Mouse (Mus musculus): ENCODE data around the gene Pdk4. TPM values are rescaled to one million over a fixed set of nuclear protein-coding genes. Genes with fewer than 3 reads are reported as not detected.
A peak's percentile ranks its signal among the peaks of the same experiment; 100 is the strongest.

The Pdk4 gene
- polyA plus RNA-seq, 1 experiment from 2014 or later, result 15.9 TPM

DNA sequence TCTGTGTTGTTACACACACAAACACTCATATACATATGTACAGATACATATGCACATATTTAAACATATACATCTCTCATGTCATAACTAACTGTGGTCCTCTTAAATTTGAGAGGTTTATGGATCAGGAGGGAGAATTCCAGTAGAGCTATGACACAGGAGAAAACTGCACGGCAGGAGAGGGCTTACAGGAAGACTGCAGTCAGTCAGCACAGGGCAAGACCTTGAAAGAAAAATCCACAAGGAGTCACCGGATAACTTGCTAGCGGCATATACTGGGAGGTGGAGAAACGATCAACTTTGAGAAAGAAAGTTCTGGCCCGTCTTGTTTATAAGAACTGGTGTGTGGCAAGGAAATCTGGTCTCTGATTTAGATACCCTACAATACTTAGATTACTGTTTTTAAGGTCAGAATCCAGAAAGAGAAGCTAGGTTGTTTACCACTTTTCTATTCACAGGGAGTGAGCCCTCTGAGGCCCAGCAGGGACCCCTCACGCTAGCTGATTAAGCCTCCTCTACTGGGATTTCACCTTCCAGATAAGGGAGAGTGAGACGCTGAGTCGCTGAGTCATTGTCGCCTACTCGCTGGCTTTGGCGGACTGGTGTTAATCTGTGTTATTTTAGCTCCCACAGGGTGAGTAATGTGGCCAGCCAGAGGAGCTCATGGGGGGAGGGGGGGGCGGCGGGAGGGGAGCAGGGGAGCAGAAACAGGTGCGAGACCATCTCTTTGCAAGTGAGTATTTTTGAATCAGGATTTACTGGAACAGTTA, 53.6 kb downstream of the Pdk4 start:
- DNase-seq (ENCODE audit: low spot score) (peak; percentile 64), ATAC-seq (replicated peaks; ENCODE audit: low FRiP score, low read depth) (peak; percentile 72)
- Histone ChIP-seq H3K27ac (no peak overlapping the region), H3K9me3 (replicated peaks; ENCODE audit: low read length) (no peaks in the 10 kb centered on the region), H3K4me2 (ENCODE audit: low read length) (0 out of 2 replicates have a peak overlapping the region, but pooled peaks have one; percentile 32), H3K36me3 (ENCODE audit: insufficient read depth, low read length) (no peaks in the 10 kb centered on the region), H3K4me3 (replicated peaks; ENCODE audit: low read depth, low read length) (no peak overlapping the region), H3K27me3 (ENCODE audit: insufficient read depth, low read length) (no peaks in the 10 kb centered on the region), H3K9ac (ENCODE audit: low read depth, low read length) (no peak overlapping the region), H3K4me1 (replicated peaks; ENCODE audit: insufficient read depth, low read length) (peaks cover 5% of the 10 kb centered on the region; the same call in 1 of the 2 replicates)
- 4% methylated on average over 14 of the region's 14 CpGs for WGBS
- no peak for TF ChIP-seq CTCF (IDR thresholded peaks at IDR 0.05; ENCODE audit: low read depth)

GRCm38 (mm10) chr6:5441221-5441620, 54.9 kb downstream of the Pdk4 start:
- Histone ChIP-seq H3K4me2 (ENCODE audit: low read length) (no peak overlapping the region), H3K9me3 (replicated peaks; ENCODE audit: low read length) (no peaks in the 10 kb centered on the region), H3K9ac (ENCODE audit: low read depth, low read length) (no peak overlapping the region), H3K27ac (no peak overlapping the region), H3K36me3 (ENCODE audit: insufficient read depth, low read length) (no peaks in the 10 kb centered on the region), H3K4me1 (replicated peaks; ENCODE audit: insufficient read depth, low read length) (peaks cover 5% of the 10 kb centered on the region; the same call in 1 of the 2 replicates), H3K27me3 (ENCODE audit: insufficient read depth, low read length) (no peaks in the 10 kb centered on the region), H3K4me3 (replicated peaks; ENCODE audit: low read depth, low read length) (no peak overlapping the region)
- ATAC-seq (replicated peaks; ENCODE audit: low FRiP score, low read depth) (no peak), DNase-seq (ENCODE audit: low spot score) (no peak)
- no peak for TF ChIP-seq CTCF (IDR thresholded peaks at IDR 0.05; ENCODE audit: low read depth)
- whole genome bisulfite sequencing, result 59% methylated on average over 6 of the region's 6 CpGs

DNA sequence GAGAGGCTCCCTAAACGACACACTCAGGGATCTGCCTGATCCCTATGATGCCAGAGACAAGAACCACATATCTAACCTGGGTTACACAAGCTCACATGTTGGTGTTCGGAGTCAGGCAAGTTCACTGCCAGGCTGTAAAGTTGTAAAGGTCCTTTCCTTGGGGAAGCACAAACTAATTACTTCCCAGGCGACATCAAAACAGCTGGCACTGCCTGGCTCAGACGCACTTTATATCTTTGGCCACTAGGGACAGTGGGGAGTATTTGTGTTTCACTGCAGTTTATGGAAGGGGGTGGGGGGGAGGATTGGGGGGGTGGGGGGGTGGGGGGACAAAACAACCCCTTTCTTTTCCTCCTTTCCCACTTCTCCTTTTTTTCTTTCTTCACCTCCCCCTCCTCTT, 58.4 kb downstream of the Pdk4 start:
- Histone ChIP-seq H3K27ac (no peak overlapping the region), H3K36me3 (ENCODE audit: insufficient read depth, low read length) (no peaks in the 10 kb centered on the region), H3K4me1 (replicated peaks; ENCODE audit: insufficient read depth, low read length) (peaks cover 5% of the 10 kb centered on the region; the same call in 1 of the 2 replicates), H3K4me3 (replicated peaks; ENCODE audit: low read depth, low read length) (no peak overlapping the region), H3K4me2 (ENCODE audit: low read length) (no peak overlapping the region), H3K27me3 (ENCODE audit: insufficient read depth, low read length) (no peaks in the 10 kb centered on the region), H3K9me3 (replicated peaks; ENCODE audit: low read length) (no peaks in the 10 kb centered on the region), H3K9ac (ENCODE audit: low read depth, low read length) (no peak overlapping the region)
- peak; percentile 50 for DNase-seq (ENCODE audit: low spot score)
- ATAC-seq (replicated peaks; ENCODE audit: low FRiP score, low read depth), result no peak
- peak; percentile 63 for TF ChIP-seq CTCF (IDR thresholded peaks at IDR 0.05; ENCODE audit: low read depth)
- 30% methylated on average over 4 of the region's 4 CpGs for WGBS

DNA sequence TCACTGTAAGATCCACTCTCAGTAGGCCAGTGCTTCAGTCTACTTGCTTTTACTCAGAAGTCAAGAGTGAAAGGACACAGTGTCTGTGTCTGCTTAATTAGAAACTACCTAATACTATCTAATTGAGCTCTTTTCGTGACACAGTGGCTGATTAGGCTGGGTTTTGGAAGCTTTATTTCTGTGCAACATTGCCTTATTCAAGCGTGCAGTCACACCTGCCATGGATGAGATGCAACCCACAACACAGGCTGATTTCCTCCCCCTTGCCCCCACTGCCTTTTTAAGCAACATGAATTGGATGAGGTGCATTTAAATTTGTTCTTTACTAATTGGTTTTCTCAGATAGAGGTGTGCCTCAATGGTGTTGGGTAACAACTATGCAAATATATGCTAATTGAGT, 62.2 kb downstream of the Pdk4 start:
- no peak for DNase-seq (ENCODE audit: low spot score)
- Histone ChIP-seq H3K4me1 (replicated peaks; ENCODE audit: insufficient read depth, low read length) (no peaks in the 10 kb centered on the region), H3K27ac (no peak overlapping the region), H3K4me2 (ENCODE audit: low read length) (no peak overlapping the region), H3K36me3 (ENCODE audit: insufficient read depth, low read length) (no peaks in the 10 kb centered on the region), H3K9ac (ENCODE audit: low read depth, low read length) (no peak overlapping the region), H3K27me3 (ENCODE audit: insufficient read depth, low read length) (no peaks in the 10 kb centered on the region), H3K9me3 (replicated peaks; ENCODE audit: low read length) (no peaks in the 10 kb centered on the region), H3K4me3 (replicated peaks; ENCODE audit: low read depth, low read length) (no peak overlapping the region)
- TF ChIP-seq CTCF (IDR thresholded peaks at IDR 0.05; ENCODE audit: low read depth), result no peak
- ATAC-seq (replicated peaks; ENCODE audit: low FRiP score, low read depth), result no peak
- 82% methylated on average over 2 of the region's 2 CpGs for WGBS

Other genes starting within 250 kb of the Pdk4 start
- 13.1 and 13.8 TPM in 2 replicates for gene Pon3, start 240.0 kb downstream of the Pdk4 start, polyA plus RNA-seq (2015; fragmentation: Nextera tagmentation; extraction: Ambion mirVana)
- gene Pon2, start 197.9 kb downstream of the Pdk4 start, polyA plus RNA-seq (2015; fragmentation: Nextera tagmentation; extraction: Ambion mirVana), result 25.8 and 27.8 TPM in 2 replicates
- 9.4 and 9.7 TPM in 2 replicates for gene Asb4, start 112.9 kb downstream of the Pdk4 start, polyA plus RNA-seq (2015; fragmentation: Nextera tagmentation; extraction: Ambion mirVana)
- 1.4 and 2.0 TPM in 2 replicates for gene Dync1i1, start 229.3 kb upstream of the Pdk4 start, polyA plus RNA-seq (2015; fragmentation: Nextera tagmentation; extraction: Ambion mirVana)

Measured in kidney, postnatal 0 days (tissue).